Mouse (Mus musculus) heart, embryonic 16.5 days (tissue): ENCODE measurements around the gene Jak3. TPM values are rescaled to one million over a fixed set of nuclear protein-coding genes. Genes with fewer than 3 reads are reported as not detected.

Experiments used
- ATAC-seq: fragments of 200-750 bp; cut with Nextera tagmentation; replicated peaks from 2 replicates; pipeline ENCODE4 v1.8.0; 2017; ENCODE audit warnings: moderate number of reproducible peaks; ENCODE audit not compliant: insufficient read depth, low FRiP score; ENCODE audit errors: extremely low read depth
- H3K27ac ChIP-seq: fragments of 300-500 bp; sonication (generic); 2 replicates; pipeline ENCODE4 v1.5.1; 2014; ENCODE audit warnings: mild to moderate bottlenecking, low read length, control low read depth, moderate library complexity
- H3K27me3 ChIP-seq: fragments of 300-500 bp; sonication (generic); 2 replicates; pipeline ENCODE4 v1.6.1; 2014; ENCODE audit warnings: low read length, mixed read lengths; ENCODE audit not compliant: control insufficient read depth, insufficient read depth
- H3K36me3 ChIP-seq: fragments of 300-500 bp; sonication (generic); 2 replicates; pipeline ENCODE4 v1.6.1; 2014; ENCODE audit not compliant: control insufficient read depth, insufficient read depth
- H3K4me1 ChIP-seq: fragments of 300-500 bp; sonication (generic); 2 replicates; pipeline ENCODE4 v1.6.1; 2014; ENCODE audit warnings: low read length, mixed read lengths; ENCODE audit not compliant: control insufficient read depth, insufficient read depth
- H3K4me2 ChIP-seq: fragments of 300-500 bp; sonication (generic); 2 replicates; pipeline ENCODE4 v1.6.1; 2014; ENCODE audit warnings: low read depth, mild to moderate bottlenecking, control low read depth, low read length
- H3K4me3 ChIP-seq: fragments of 300-500 bp; sonication (generic); 2 replicates; pipeline ENCODE4 v1.5.1; 2014; ENCODE audit warnings: mild to moderate bottlenecking, control low read depth, low read length
- H3K9ac ChIP-seq: fragments of 300-500 bp; sonication (generic); 2 replicates; pipeline ENCODE4 v1.6.1; 2014; ENCODE audit warnings: low read length, control low read depth
- H3K9me3 ChIP-seq: fragments of 300-500 bp; sonication (generic); replicated peaks from 2 replicates; pipeline ENCODE4 v1.6.1; 2016; ENCODE audit warnings: low read length; ENCODE audit not compliant: control insufficient read depth
- WGBS: fragments of 180-500 bp; shearing (Covaris S2); extraction: QIAGEN DNeasy Blood & Tissue Kit; methylation state at CpG from one replicate; pipeline ENCODE4 v1.1.7; 2014; 5-methylcytosine and 5-hydroxymethylcytosine counted together
- polyA plus RNA-seq: library from polyadenylated mRNA; unstranded; fragments of >200 nt; fragmentation: Nextera tagmentation; extraction: Ambion mirVana; gene quantifications from 2 replicates; pipeline ENCODE4 v1.2.1, GENCODE M21; 2015

Jak3 gene
- polyA plus RNA-seq, 1 experiment from 2014 or later = 11.3 TPM

DNA sequence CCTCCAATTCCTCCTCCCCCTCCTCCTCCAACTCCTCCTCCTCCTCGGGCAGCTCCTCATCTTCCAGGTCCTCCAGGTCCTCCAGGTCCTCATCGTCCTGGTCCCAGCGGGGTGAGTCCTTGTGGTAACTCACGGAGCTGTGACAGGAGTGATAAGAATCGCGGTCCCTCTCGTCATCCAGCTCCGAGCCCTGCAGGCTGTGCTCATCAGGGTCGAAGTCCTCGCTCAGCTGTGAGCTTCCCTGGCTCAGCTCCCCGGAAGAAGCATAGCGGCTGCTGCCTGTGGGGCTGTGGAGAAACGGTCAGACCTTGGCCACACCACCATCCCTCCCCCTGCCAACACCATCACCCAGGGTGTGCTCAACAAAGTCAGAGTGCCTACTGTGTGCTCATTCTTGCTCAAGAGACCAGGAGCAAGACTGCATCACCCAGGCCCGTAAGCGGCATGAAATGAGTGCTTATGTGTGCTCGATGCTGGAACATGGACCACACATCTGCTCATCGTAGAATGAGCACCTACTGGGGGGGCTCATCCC is 17.5 kb upstream of the Jak3 start:
- Histone ChIP-seq H3K4me2 (no peak overlapping the region), H3K4me3 (no peak overlapping the region), H3K4me1 (peaks cover 4% of the 10 kb centered on the region; the same call in 1 of the 2 replicates), H3K36me3 (no peaks in the 10 kb centered on the region), H3K27me3 (peaks cover 60% of the 10 kb centered on the region), H3K9ac (no peak overlapping the region), H3K27ac (no peak overlapping the region), H3K9me3 (no peaks in the 10 kb centered on the region)
- no peak for ATAC-seq
- WGBS = 25% methylated on average over 17 of the region's 17 CpGs

DNA sequence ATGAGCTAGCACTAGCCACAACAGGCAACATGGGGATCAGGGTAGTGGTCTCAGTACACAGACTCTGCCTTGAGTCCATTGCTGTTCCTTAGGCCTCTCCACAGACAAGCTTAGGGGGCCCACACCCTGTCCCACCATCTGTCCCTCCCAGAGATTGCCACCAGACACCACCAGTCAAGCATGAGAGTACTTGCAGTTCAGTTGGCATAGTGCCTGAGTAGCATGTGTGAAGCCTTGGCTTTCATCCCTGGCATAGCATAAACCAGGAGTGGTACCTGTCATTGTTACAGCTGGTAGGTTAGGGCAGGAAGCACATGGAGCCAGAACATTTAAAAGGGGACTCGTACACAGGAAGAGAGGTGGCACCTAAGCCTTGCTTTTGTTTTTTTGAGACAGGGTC is 16.3 kb upstream of the Jak3 start:
- WGBS = 56% methylated on average over 1 of the region's 1 CpGs
- Histone ChIP-seq H3K36me3 (no peaks in the 10 kb centered on the region), H3K4me1 (peaks cover under 1% of the 10 kb centered on the region; the same call in 1 of the 2 replicates), H3K4me2 (no peak overlapping the region), H3K4me3 (no peak overlapping the region), H3K27ac (no peak overlapping the region), H3K27me3 (peaks cover 49% of the 10 kb centered on the region), H3K9ac (no peak overlapping the region), H3K9me3 (no peaks in the 10 kb centered on the region)
- ATAC-seq = no peak

- ATAC-seq = 0 out of 2 replicates have a peak, but pooled peaks have one; percentile 33
- no peak overlapping the region for H3K9ac ChIP-seq
Observed at GRCm38 (mm10) chr8:71660325-71661120, 15.6 kb upstream of the Jak3 start.

GRCm38 (mm10) chr8:71665331-71666130 is 10.6 kb upstream of the Jak3 start:
- Histone ChIP-seq H3K27ac (0 out of 2 replicates have a peak overlapping the region, but pooled peaks have one; percentile 36), H3K4me1 (peaks cover 36% of the 10 kb centered on the region)
- 4% methylated on average over 22 of the region's 22 CpGs for WGBS

More at GRCm38 (mm10) chr8:71660325-71661120, 15.6 kb upstream of the Jak3 start:
- Histone ChIP-seq H3K9me3 (no peaks in the 10 kb centered on the region), H3K27me3 (peaks cover 42% of the 10 kb centered on the region), H3K36me3 (no peaks in the 10 kb centered on the region), H3K27ac (no peak overlapping the region), H3K4me3 (no peak overlapping the region), H3K4me1 (peaks cover 5% of the 10 kb centered on the region), H3K4me2 (no peak overlapping the region)
- 10% methylated on average over 36 of the region's 36 CpGs for WGBS

GRCm38 (mm10) chr8:71666855-71667254 is 9.2 kb upstream of the Jak3 start:
- no peak for ATAC-seq
- no peak overlapping the region for H3K4me3 ChIP-seq
- no peaks in the 10 kb centered on the region for H3K9me3 ChIP-seq
- H3K9ac ChIP-seq = no peak overlapping the region
- H3K4me2 ChIP-seq = no peak overlapping the region
- H3K27ac ChIP-seq = no peak overlapping the region
- H3K27me3 ChIP-seq = peaks cover 7% of the 10 kb centered on the region
- H3K36me3 ChIP-seq = no peaks in the 10 kb centered on the region
- 56% methylated on average over 1 of the region's 1 CpGs for WGBS
- peaks cover 42% of the 10 kb centered on the region for H3K4me1 ChIP-seq

More at GRCm38 (mm10) chr8:71665331-71666130, 10.6 kb upstream of the Jak3 start:
- peak; percentile 49 for ATAC-seq
- Histone ChIP-seq H3K9ac (peak overlapping the region; percentile 6; the same call in 1 of the 2 replicates), H3K27me3 (peaks cover 8% of the 10 kb centered on the region), H3K36me3 (no peaks in the 10 kb centered on the region), H3K4me3 (peak overlapping the region; percentile 24), H3K9me3 (no peaks in the 10 kb centered on the region), H3K4me2 (peak overlapping the region; percentile 58)

GRCm38 (mm10) chr8:71667256-71667655 is 8.8 kb upstream of the Jak3 start:
- no peak overlapping the region; the same call in 1 of the 2 replicates for H3K4me2 ChIP-seq
- 64% methylated on average over 5 of the region's 5 CpGs for WGBS
- peak overlapping the region; percentile 58; the same call in 1 of the 2 replicates for H3K9ac ChIP-seq
- peaks cover 4% of the 10 kb centered on the region for H3K27me3 ChIP-seq
- ATAC-seq = no peak
- no peak overlapping the region for H3K4me3 ChIP-seq
- H3K9me3 ChIP-seq = no peaks in the 10 kb centered on the region
- peaks cover 46% of the 10 kb centered on the region for H3K4me1 ChIP-seq
- no peaks in the 10 kb centered on the region for H3K36me3 ChIP-seq
- peak overlapping the region; percentile 72 for H3K27ac ChIP-seq

DNA sequence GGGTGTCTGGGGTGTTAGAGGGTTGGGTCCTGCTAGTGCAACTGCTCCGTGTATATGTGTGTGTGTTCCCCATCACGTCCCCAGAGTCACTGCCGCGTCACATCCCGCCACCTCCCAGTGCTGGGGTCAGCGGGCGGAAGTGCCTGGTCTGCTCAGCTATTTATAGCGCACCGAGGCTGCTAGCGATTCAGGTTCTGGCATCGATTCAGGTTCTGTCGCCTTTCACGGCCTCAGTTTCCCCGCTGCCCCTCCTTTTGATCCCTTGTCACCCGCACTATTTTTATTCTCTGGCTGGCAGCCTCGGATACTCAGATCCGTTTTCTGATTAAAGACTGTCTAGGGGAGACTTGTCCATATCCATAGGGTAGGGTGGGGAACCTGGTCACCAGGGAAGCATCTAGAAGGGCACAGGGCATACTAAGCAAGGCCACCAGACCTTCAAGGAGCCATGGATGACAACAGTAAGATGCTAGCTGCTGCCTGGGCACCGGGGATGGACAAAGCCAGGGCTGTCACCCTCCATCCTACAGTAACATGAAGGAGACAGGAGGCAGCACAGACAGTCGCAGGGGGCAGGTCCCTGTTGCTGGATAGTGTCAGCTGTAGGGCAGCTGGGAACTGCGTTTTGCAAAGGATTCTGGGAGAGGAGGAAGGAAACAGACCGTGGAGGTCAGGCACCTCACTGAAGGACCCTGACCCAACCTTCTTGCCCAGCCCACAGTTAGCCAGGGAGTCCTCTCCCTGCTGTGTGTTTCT is 7.7 kb upstream of the Jak3 start:
- peak; percentile 66 for ATAC-seq
- H3K4me1 ChIP-seq = peaks cover 47% of the 10 kb centered on the region
- no peaks in the 10 kb centered on the region for H3K9me3 ChIP-seq
- peak overlapping the region; percentile 72 for H3K27ac ChIP-seq
- no peaks in the 10 kb centered on the region for H3K36me3 ChIP-seq
- peak overlapping the region; percentile 50 for H3K4me2 ChIP-seq
- WGBS = under 1% methylated on average over 21 of the region's 21 CpGs
- H3K27me3 ChIP-seq = peaks cover 4% of the 10 kb centered on the region
- H3K4me3 ChIP-seq = peak overlapping the region; percentile 15
- H3K9ac ChIP-seq = peak overlapping the region; percentile 58

DNA sequence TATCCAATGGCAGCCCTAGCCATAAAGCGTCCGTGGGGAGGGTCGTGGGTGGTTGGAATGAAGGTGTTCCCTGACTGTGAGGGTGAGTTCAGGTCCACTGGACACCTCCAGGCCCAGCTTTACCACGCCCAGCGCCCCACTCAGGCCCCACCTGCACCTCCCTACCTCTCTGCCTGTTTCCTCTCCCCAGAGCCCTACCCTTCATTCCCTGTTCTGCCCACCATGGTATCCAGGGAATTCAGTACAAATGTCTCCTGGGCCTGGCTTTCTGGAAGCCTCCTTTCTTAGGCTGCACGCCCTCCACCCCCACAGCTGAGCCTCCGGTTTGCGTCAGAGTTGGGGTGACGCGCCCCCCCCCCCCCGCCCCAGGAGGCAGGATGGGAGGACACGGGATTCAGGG is 5.9 kb upstream of the Jak3 start:
- Histone ChIP-seq H3K27ac (no peak overlapping the region), H3K27me3 (peaks cover 4% of the 10 kb centered on the region), H3K4me3 (peak overlapping the region; percentile 62), H3K9ac (peak overlapping the region; percentile 37), H3K4me1 (peaks cover 44% of the 10 kb centered on the region), H3K4me2 (peak overlapping the region; percentile 90), H3K9me3 (no peaks in the 10 kb centered on the region), H3K36me3 (no peaks in the 10 kb centered on the region)
- no peak for ATAC-seq
- 15% methylated on average over 12 of the region's 12 CpGs for WGBS
